Mouse (Mus musculus) thymus, adult 2 months (tissue): ENCODE results near the gene Calm3.

ENCODE experiments used
- CTCF ChIP-seq: fragments of 200-500 bp; IDR thresholded peaks from 2 replicates; pipeline ENCODE4 v1.5.1; 2012; ENCODE audit warnings: mild to moderate bottlenecking, control low read depth, low read length, moderate library complexity, borderline replicate concordance; ENCODE audit not compliant: control insufficient read depth, poor library complexity, insufficient read depth; ENCODE audit errors: extremely low read depth
- POLR2A ChIP-seq: fragments of 200-500 bp; IDR thresholded peaks from 2 replicates; pipeline ENCODE4 v1.6.1; 2012; ENCODE audit warnings: mild to moderate bottlenecking, low read length, control low read depth, moderate library complexity; ENCODE audit not compliant: control insufficient read depth, poor library complexity, insufficient read depth; ENCODE audit errors: extremely low read depth

GRCm38 (mm10) chr7:16876006-16876405 lies 47.9 kb downstream of the Calm3 start:
- TF ChIP-seq CTCF = no peak
- TF ChIP-seq POLR2A = no peak
